Mouse (Mus musculus) kidney, postnatal 0 days (tissue): ENCODE data around the gene Mettl7b. TPM values are rescaled to one million over a fixed set of nuclear protein-coding genes. Genes with fewer than 3 reads are reported as not detected.
"Not testable (repeated sequence)": the region's sequence is repeated elsewhere in the genome, so short reads cannot be mapped to it uniquely, and the experiment has no call there.

ENCODE experiments used
- ATAC-seq: fragments of 200-750 bp; cut with Nextera tagmentation; replicated peaks from 2 replicates; pipeline ENCODE4 v1.8.0; 2017; ENCODE audit warnings: low read depth, moderate number of reproducible peaks, moderate TSS enrichment, moderate library complexity; ENCODE audit not compliant: low FRiP score
- DNase-seq: peaks from one replicate; pipeline ENCODE4 v3.0.0-alpha.2; 2016; ENCODE audit warnings: low spot score
- H3K27ac ChIP-seq: fragments of 300-500 bp; sonication (generic); 2 replicates; pipeline ENCODE4 v1.5.1; 2014; ENCODE audit warnings: mild to moderate bottlenecking
- H3K27me3 ChIP-seq: fragments of 300-500 bp; sonication (generic); 2 replicates; pipeline ENCODE4 v1.6.1; 2014; ENCODE audit warnings: low read length, mixed read lengths; ENCODE audit not compliant: insufficient read depth
- H3K36me3 ChIP-seq: fragments of 300-500 bp; sonication (generic); 2 replicates; pipeline ENCODE4 v1.6.1; 2014; ENCODE audit warnings: low read length, mixed read lengths; ENCODE audit not compliant: insufficient read depth
- H3K4me1 ChIP-seq: fragments of 300-500 bp; sonication (generic); replicated peaks from 2 replicates; pipeline ENCODE4 v1.6.1; 2014; ENCODE audit warnings: antibody characterized with exemption, low read length, mixed read lengths; ENCODE audit not compliant: insufficient read depth
- H3K4me2 ChIP-seq: fragments of 300-500 bp; sonication (generic); 2 replicates; pipeline ENCODE4 v1.6.1; 2014; ENCODE audit warnings: mild to moderate bottlenecking, low read length, moderate library complexity, mixed read lengths
- H3K4me3 ChIP-seq: fragments of 300-500 bp; sonication (generic); replicated peaks from 2 replicates; pipeline ENCODE4 v1.5.1; 2014; ENCODE audit warnings: low read depth, low read length
- H3K9ac ChIP-seq: fragments of 300-500 bp; sonication (generic); 2 replicates; pipeline ENCODE4 v1.6.1; 2014; ENCODE audit warnings: low read depth, low read length
- H3K9me3 ChIP-seq: fragments of 300-500 bp; sonication (generic); replicated peaks from 2 replicates; pipeline ENCODE4 v1.6.1; 2016; ENCODE audit warnings: low read length, inconsistent platforms, mixed read lengths
- CTCF ChIP-seq: IDR thresholded peaks from 2 replicates; pipeline ENCODE4 v1.5.1; 2016; ENCODE audit warnings: antibody characterized with exemption, low read depth, mild to moderate bottlenecking, moderate library complexity
- WGBS: fragments of 180-500 bp; shearing (Covaris S2); extraction: QIAGEN DNeasy Blood & Tissue Kit; methylation state at CpG from one replicate; pipeline ENCODE4 v1.1.7; 2014; 5-methylcytosine and 5-hydroxymethylcytosine counted together
- polyA plus RNA-seq: library from polyadenylated mRNA; unstranded; fragments of >200 nt; fragmentation: Nextera tagmentation; extraction: Ambion mirVana; gene quantifications from 2 replicates; pipeline ENCODE4 v1.2.1, GENCODE M21; 2015

Mettl7b gene
- polyA plus RNA-seq, 1 experiment from 2014 or later, result 59.9 TPM

DNA sequence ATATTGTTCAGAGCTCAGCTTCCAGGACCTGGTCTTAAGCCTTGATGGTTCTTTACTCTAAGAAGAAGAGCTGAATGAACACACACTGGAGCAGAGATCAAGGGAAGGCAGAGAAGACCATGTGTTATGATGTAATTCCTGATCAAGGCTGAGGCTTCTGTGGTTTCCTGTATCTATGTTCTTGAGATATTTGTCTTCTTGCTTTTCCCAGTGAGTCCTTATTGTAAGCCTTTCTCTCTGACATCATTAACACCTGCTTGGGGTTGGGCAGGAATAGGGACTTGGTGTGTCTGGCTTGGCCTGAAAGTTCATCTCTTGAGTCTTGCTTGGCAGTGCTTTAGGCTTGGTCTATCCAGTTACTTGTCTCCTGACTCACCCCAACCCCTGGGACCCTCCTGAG is 30.2 kb upstream of the Mettl7b start:
- no peaks in the 10 kb centered on the region for H3K4me1 ChIP-seq
- ATAC-seq (no peak), DNase-seq (no peak)
- no peaks in the 10 kb centered on the region for H3K27me3 ChIP-seq
- H3K9ac ChIP-seq, result no peak overlapping the region
- H3K4me2 ChIP-seq, result no peak overlapping the region
- no peaks in the 10 kb centered on the region for H3K9me3 ChIP-seq
- no peaks in the 10 kb centered on the region for H3K36me3 ChIP-seq
- TF ChIP-seq CTCF, result no peak
- H3K27ac ChIP-seq, result no peak overlapping the region
- H3K4me3 ChIP-seq, result no peak overlapping the region

DNA sequence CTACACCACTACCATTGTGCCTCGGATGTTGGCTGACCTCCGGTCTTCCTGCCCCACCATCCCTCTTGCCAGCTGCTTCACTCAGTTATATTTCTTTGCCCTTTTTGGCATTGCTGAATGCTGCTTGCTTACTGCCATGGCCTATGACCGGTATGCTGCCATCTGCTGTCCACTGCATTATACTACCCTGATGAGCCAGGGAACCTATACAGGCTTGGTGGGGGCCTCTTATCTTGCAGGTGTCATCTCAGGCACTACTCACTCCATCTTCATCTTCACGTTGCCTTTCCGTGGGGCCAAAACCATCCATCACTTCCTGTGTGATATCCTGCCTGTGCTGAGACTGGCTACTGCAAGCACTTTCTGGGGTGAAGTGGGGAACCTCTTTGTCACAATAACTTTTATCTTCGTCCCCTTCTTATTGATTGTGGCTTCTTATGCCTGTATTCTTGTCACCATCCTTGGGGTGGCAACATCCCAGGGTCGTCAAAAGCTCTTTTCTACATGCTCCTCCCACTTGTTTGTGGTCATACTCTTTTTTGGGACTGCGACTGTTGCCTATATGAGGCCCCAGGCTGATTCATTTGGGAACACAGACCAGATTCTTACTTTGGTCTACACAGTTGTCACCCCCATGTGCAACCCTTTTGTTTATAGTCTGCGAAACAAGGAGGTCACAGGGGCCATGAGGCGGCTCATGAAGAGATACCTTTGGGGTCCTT is 29.5 kb upstream of the Mettl7b start:
- not testable (repeated sequence) for DNase-seq

DNA sequence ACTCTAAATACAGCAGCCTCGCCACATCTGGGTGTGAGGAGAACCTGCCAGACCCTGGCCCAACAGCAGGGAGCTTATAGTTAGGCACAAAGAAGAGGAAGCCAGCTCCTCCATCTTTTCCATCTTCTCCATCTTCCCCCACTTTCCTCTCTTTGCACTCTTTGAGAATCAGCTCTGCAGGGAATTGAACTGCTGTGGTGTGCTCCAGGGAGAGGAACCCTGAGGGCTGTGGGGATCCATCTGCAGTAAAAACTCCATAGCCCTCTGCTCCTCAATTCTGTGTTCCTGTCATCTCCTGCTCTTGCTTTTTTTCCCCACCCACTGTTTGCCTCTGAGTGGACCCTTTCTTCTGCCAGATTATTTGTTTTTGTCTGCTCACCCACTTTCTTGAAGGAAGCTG is 28.3 kb upstream of the Mettl7b start, which contains the start of gene Olfr9:
TSS of gene Olfr9 (plus strand) at position 301 of the 400 bp plus-strand sequence.
- not testable (repeated sequence) for H3K4me3 ChIP-seq, DNase-seq, H3K9ac ChIP-seq, H3K9me3 ChIP-seq, H3K36me3 ChIP-seq, H3K4me2 ChIP-seq, H3K4me1 ChIP-seq, H3K27ac ChIP-seq, ATAC-seq, H3K27me3 ChIP-seq
- 50% methylated on average over 1 of the region's 1 CpGs for WGBS

More for the DNA sequence above, 29.5 kb upstream of the Mettl7b start:
- not testable (repeated sequence) for H3K36me3 ChIP-seq, H3K9me3 ChIP-seq, H3K4me2 ChIP-seq, H3K27ac ChIP-seq, H3K4me3 ChIP-seq, ATAC-seq, H3K27me3 ChIP-seq, H3K9ac ChIP-seq, H3K4me1 ChIP-seq
- WGBS, result 66% methylated on average over 7 of the region's 10 CpGs

DNA sequence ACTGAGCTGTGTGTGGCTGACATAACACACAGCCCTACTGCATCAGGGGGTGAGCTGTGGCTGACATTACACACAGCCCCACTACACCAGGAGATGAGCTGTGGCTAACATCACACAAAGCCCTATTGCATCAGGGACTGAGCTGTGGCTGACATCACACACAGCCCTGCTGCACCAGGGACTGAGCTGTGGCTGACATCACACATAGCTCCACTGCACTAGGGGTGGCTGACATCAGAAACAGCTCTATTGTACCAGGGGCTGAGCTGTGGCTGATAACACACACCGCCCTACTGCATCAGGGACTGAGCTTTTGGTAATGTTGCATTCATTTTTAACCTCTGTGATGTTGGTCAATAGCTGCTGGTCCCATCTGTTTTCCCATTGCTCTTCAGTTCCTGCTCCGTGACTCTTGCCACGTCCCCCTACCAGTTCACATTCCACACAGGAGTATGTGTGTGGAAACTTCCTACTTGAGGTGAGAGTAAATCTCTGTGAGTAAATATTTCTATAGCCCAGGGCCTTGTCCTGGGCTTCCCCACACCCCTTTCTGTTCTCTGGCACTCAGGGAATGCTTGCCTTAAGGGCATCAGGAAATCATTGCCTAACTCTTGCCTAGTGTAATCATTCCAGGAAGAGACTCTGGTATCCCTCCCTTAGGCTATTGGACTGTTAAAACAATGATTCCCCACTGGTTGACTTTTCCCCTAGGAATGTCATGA is 20.0 kb upstream of the Mettl7b start:
- H3K4me3 ChIP-seq, result no peak overlapping the region
- TF ChIP-seq CTCF, result no peak
- no peaks in the 10 kb centered on the region for H3K9me3 ChIP-seq
- no peak overlapping the region for H3K4me2 ChIP-seq
- peak; percentile 74 for ATAC-seq
- H3K27ac ChIP-seq, result 0 out of 2 replicates have a peak overlapping the region, but pooled peaks have one; percentile 19
- H3K36me3 ChIP-seq, result no peaks in the 10 kb centered on the region
- no peaks in the 10 kb centered on the region for H3K27me3 ChIP-seq
- no peak overlapping the region for H3K9ac ChIP-seq
- 74% methylated on average over 3 of the region's 3 CpGs for WGBS
- H3K4me1 ChIP-seq, result no peaks in the 10 kb centered on the region
- DNase-seq, result peak; percentile 23

DNA sequence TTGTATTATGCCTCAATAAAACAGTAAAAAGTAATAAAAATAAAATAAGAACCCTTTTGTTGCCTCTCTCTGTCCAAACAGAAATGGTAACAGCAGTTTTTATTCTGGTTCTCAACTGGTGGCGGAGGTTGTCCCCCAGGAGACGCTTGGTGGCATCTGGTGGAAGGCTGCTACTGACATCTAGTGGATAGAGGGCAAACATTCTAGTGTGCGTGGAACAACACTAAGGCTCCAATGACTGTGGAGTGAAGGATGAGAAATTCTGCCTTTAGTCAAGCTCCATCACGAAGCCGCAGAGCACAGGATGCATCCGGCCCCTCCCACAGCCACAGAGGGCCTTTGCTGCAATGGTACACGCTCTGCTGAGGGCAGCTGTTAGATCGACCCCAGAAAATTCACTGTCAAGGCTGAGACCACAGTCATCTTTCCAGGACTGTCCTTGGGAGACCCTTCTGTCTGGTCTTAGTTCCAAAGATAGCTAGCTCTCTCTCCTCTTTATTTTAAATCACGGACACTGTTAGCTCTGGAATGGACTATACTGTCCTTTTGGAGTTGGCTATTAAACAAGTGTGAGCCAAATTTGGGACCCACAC is 16.8 kb upstream of the Mettl7b start:
- no peaks in the 10 kb centered on the region for H3K27me3 ChIP-seq
- ATAC-seq (peak; percentile 81), DNase-seq (peak; percentile 87)
- no peaks in the 10 kb centered on the region for H3K4me1 ChIP-seq
- no peaks in the 10 kb centered on the region for H3K9me3 ChIP-seq
- H3K27ac ChIP-seq, result no peak overlapping the region
- TF ChIP-seq CTCF, result peak; percentile 88
- no peaks in the 10 kb centered on the region for H3K36me3 ChIP-seq
- 21% methylated on average over 9 of the region's 9 CpGs for WGBS
- no peak overlapping the region for H3K9ac ChIP-seq
- no peak overlapping the region for H3K4me3 ChIP-seq
- no peak overlapping the region for H3K4me2 ChIP-seq

DNA sequence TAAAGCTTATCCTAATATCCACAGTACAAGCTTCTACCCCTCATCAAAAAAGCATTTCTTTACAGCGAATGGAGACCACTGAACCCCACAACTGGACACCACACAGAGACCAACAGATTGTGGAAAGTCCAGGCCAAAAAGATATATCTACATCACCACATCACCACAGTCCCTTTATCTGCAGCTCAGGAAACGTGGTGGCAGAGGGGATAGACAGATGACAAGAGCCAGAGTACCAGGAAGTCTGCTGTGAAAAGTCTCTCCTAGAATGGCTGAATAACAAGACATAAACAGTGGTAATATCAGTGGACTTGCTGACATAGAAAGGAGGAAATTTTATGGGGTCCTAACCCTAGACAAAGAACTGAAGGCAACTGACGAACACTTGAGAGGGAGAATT is 15.6 kb upstream of the Mettl7b start:
- no peaks in the 10 kb centered on the region for H3K9me3 ChIP-seq
- H3K4me2 ChIP-seq, result no peak overlapping the region
- no peaks in the 10 kb centered on the region for H3K27me3 ChIP-seq
- ATAC-seq (no peak), DNase-seq (no peak)
- no peak overlapping the region for H3K4me3 ChIP-seq
- H3K27ac ChIP-seq, result no peak overlapping the region
- no peaks in the 10 kb centered on the region for H3K36me3 ChIP-seq
- WGBS, result 59% methylated on average over 3 of the region's 3 CpGs
- H3K4me1 ChIP-seq, result no peaks in the 10 kb centered on the region
- H3K9ac ChIP-seq, result no peak overlapping the region
- no peak for TF ChIP-seq CTCF
